Mouse (Mus musculus) embryonic facial prominence, embryonic 11.5 days (tissue): ENCODE results near the gene Lca5l. TPM values are rescaled to one million over a fixed set of nuclear protein-coding genes. Genes with fewer than 3 reads are reported as not detected.

ENCODE experiments used
- ATAC-seq: fragments of 200-750 bp; cut with Nextera tagmentation; replicated peaks from 2 replicates; pipeline ENCODE4 v1.8.0; 2017; ENCODE audit warnings: low read depth; ENCODE audit not compliant: insufficient number of reproducible peaks, low FRiP score, low TSS enrichment
- DNase-seq: peaks from one replicate; pipeline ENCODE4 v3.0.0-alpha.2; 2015; ENCODE audit warnings: low spot score
- H3K27ac ChIP-seq: fragments of 300-500 bp; sonication (generic); replicated peaks from 2 replicates; pipeline ENCODE4 v1.5.1; 2014; ENCODE audit warnings: mild to moderate bottlenecking, low read depth, low read length, control low read depth
- H3K27me3 ChIP-seq: fragments of 300-500 bp; sonication (generic); 2 replicates; pipeline ENCODE4 v1.6.1; 2014; ENCODE audit warnings: mild to moderate bottlenecking, low read length, moderate library complexity, mixed read lengths; ENCODE audit not compliant: control insufficient read depth, insufficient read depth
- H3K36me3 ChIP-seq: fragments of 300-500 bp; sonication (generic); replicated peaks from 2 replicates; pipeline ENCODE4 v1.6.1; 2014; ENCODE audit warnings: low read depth, mild to moderate bottlenecking, low read length, moderate library complexity, mixed read lengths; ENCODE audit not compliant: control insufficient read depth, insufficient read depth
- H3K4me1 ChIP-seq: fragments of 300-500 bp; sonication (generic); 2 replicates; pipeline ENCODE4 v1.6.1; 2014; ENCODE audit warnings: low read length, mixed read lengths; ENCODE audit not compliant: control insufficient read depth, insufficient read depth
- H3K4me2 ChIP-seq: fragments of 300-500 bp; sonication (generic); 2 replicates; pipeline ENCODE4 v1.6.1; 2014; ENCODE audit warnings: low read depth, mild to moderate bottlenecking, control low read depth, low read length, moderate library complexity
- H3K4me3 ChIP-seq: fragments of 300-500 bp; sonication (generic); 2 replicates; pipeline ENCODE4 v1.5.1; 2014; ENCODE audit warnings: low read depth, low read length, control low read depth
- H3K9ac ChIP-seq: fragments of 300-500 bp; sonication (generic); replicated peaks from 2 replicates; pipeline ENCODE4 v1.6.1; 2014; ENCODE audit warnings: mild to moderate bottlenecking, control low read depth, low read length
- H3K9me3 ChIP-seq: fragments of 300-500 bp; sonication (generic); replicated peaks from 2 replicates; pipeline ENCODE4 v1.6.1; 2016; ENCODE audit warnings: mild to moderate bottlenecking, low read length, inconsistent platforms, mixed read lengths; ENCODE audit not compliant: control insufficient read depth
- WGBS: fragments of 180-500 bp; shearing (Covaris S2); extraction: QIAGEN DNeasy Blood & Tissue Kit; methylation state at CpG from one replicate; pipeline ENCODE4 v1.1.7; 2014; 5-methylcytosine and 5-hydroxymethylcytosine counted together
- polyA plus RNA-seq: library from polyadenylated mRNA; unstranded; fragments of >200 nt; fragmentation: Nextera tagmentation; extraction: Ambion mirVana; gene quantifications from 2 replicates; pipeline ENCODE4 v1.2.1, GENCODE M21; 2014

The Lca5l gene
- polyA plus RNA-seq, 1 experiment from 2014 or later = 1.1 TPM

DNA sequence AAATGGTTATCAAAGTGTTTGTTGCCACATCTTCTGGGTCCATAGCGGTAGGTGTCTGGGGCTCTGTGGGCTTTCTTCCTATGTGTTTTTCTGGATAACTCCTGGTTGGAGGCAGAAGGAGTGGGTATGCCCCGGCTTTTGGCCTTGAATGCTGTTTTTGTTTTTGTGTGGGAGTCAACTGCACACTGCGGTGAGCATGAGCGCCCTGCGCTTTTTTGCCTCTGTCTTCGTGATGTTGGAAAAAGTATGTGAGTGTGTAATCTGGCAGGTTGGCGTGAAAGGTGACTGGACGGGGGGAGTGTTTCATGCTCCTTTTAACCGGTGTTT lies 8.6 kb upstream of the Lca5l start:
- 0 out of 2 replicates have a peak overlapping the region, but pooled peaks have one; percentile 13 for H3K4me3 ChIP-seq
- H3K9ac ChIP-seq = peak overlapping the region; percentile 9; the same call in 1 of the 2 replicates
- H3K27me3 ChIP-seq = no peaks in the 10 kb centered on the region
- no peak overlapping the region for H3K27ac ChIP-seq
- WGBS = 42% methylated on average over 9 of the region's 9 CpGs
- DNase-seq (no peak), ATAC-seq (no peak)
- H3K4me2 ChIP-seq = peak overlapping the region; percentile 42
- H3K36me3 ChIP-seq = no peaks in the 10 kb centered on the region
- H3K4me1 ChIP-seq = no peaks in the 10 kb centered on the region; the same call in 1 of the 2 replicates
- H3K9me3 ChIP-seq = no peaks in the 10 kb centered on the region

DNA sequence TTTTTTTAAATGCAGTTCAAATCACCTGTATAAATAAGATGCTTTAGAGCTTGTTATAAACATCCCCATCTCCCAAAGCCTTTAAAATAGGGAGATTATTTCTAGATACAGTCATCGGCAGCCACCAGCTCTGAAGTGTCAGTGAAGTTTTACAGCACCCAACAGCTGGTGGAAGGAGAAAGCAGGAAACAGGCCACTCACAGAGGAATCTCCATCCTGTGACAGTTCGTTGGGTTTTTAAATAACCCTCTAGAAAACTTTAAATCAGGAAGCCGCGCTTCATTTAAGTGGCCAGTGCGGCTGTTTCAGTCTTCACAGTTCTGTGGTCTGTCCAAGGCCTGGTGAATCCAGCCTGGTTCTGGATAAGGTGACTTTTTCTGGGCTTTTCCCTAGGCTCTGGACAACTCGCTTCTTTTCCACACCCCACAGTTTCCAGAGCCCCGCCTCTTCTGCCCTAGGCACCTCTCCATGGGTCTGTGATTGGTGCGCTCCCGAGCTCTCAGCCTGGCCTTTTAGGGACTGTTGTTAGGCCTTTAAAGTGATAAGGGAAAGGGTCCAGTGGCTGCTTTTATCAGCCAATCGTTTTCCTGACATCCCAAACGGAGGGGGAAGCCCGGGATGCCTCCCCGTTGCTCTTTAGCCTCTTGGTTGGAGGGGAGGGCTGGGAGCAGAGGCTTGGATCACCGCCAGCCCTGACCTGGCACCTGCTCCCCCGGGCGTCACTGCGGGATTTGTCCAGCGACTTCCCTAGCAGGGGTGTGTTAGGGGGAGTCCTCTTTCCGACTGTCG lies 8.0 kb upstream of the Lca5l start, which contains the start of gene Sh3bgr:
TSS of gene Sh3bgr (plus strand) at position 538 of the 789 bp plus-strand sequence.
- Histone ChIP-seq H3K9me3 (no peaks in the 10 kb centered on the region), H3K4me3 (0 out of 2 replicates have a peak within 1 kb of the TSS, but pooled peaks have one; percentile 13), H3K4me2 (peak within 1 kb of the TSS; percentile 42), H3K4me1 (no peaks in the 10 kb centered on the region; the same call in 1 of the 2 replicates), H3K36me3 (no peaks in the 10 kb centered on the region), H3K27ac (no peak within 1 kb of the TSS), H3K9ac (peak within 1 kb of the TSS; percentile 10; the same call in 1 of the 2 replicates), H3K27me3 (no peaks in the 10 kb centered on the region)
- peak; percentile 38 for DNase-seq
- 8% methylated on average over 20 of the region's 20 CpGs for WGBS
- ATAC-seq = peak; percentile 83; the same call in 1 of the 2 replicates

DNA sequence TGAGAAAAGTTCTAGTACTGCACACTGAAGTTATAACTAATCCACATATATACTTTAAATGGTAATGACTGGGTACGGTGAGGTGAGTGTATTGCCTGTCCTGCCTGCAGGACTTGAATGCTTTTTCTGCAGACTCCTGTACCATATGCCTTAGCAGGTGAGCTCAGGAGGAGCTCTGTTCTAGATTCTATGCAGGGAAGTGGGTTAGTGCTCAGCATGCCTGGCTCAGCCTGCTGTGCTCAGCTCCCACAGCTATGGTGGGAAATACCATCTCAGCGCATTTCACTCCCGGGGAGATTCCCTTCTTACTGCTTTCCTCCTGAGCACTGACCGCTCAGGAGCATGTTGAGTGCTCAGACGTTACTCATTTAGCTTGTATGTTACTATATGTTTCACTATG lies 4.5 kb downstream of the Lca5l start:
- Histone ChIP-seq H3K4me2 (no peak overlapping the region), H3K27ac (no peak overlapping the region), H3K4me3 (no peak overlapping the region), H3K4me1 (no peaks in the 10 kb centered on the region), H3K36me3 (no peaks in the 10 kb centered on the region), H3K9ac (no peak overlapping the region), H3K9me3 (no peaks in the 10 kb centered on the region), H3K27me3 (no peaks in the 10 kb centered on the region)
- WGBS = 83% methylated on average over 5 of the region's 5 CpGs
- DNase-seq (no peak), ATAC-seq (no peak)

DNA sequence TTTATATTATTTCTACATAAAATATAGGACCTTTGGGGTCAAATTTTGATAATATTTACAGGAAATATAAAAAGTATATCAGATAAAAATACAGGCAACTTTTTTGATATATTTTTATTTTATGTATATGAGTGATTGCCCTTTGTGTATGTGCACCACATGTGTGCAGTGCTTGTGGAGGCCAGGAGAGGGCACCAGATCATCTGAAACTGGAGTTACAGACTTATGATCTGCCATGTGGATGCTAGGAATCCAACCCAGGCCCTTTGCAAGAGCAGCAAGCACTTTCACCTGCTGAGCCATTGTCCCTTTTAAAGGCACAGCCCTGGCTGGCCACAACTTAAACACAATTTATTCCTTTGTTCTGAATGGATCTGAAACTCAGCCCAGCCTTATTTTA lies 12.9 kb downstream of the Lca5l start:
- Histone ChIP-seq H3K9me3 (no peaks in the 10 kb centered on the region), H3K9ac (no peak overlapping the region), H3K4me2 (no peak overlapping the region), H3K36me3 (no peaks in the 10 kb centered on the region), H3K4me1 (no peaks in the 10 kb centered on the region), H3K27me3 (no peaks in the 10 kb centered on the region), H3K27ac (no peak overlapping the region), H3K4me3 (no peak overlapping the region)
- ATAC-seq = no peak
- no peak for DNase-seq

DNA sequence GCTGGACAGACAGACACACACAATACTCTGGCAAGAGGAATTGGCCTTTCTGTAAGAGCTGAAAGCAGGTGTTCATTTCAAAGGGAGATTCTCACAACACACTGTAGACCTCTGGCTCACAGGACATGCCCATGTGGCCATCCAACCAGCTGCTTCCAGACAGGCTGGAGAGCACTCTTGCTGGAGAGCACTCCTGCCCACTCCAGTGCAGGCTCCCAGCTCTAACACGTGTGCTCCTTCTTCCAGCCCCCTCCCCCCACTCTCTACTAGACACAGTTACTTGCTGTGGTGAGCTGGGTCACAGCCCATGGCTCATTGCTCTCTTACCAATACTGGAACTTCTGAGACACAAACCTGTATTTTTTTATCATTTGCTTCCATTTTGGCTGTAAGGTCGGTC lies 16.7 kb downstream of the Lca5l start:
- Histone ChIP-seq H3K4me1 (no peaks in the 10 kb centered on the region), H3K36me3 (no peaks in the 10 kb centered on the region), H3K4me2 (no peak overlapping the region), H3K4me3 (no peak overlapping the region), H3K9me3 (no peaks in the 10 kb centered on the region), H3K27me3 (no peaks in the 10 kb centered on the region), H3K9ac (no peak overlapping the region), H3K27ac (no peak overlapping the region)
- 55% methylated on average over 2 of the region's 2 CpGs for WGBS
- DNase-seq (peak; percentile 5), ATAC-seq (no peak; the same call in 1 of the 2 replicates)

DNA sequence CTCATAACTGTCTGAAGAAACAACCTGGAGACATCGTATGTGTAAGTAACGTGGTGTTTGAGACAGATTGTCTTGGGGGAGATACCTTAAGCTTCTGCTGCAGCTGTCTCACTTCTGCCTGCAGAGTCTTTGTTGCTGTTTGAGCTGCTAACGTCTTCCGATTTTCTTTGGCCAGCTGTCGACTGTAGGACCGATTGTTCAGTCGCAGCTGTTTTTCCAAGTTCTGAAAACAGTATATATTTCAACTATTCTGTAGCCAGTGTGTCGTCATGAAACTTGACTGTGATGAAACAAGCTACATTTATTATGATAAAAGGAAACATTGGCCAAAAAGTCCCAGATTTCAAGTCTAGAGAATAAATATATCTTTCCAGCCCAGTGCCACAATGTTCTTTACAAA lies 18.4 kb downstream of the Lca5l start:
- DNase-seq (no peak), ATAC-seq (no peak)
- H3K27ac ChIP-seq = no peak overlapping the region
- no peaks in the 10 kb centered on the region for H3K36me3 ChIP-seq
- no peak overlapping the region for H3K4me2 ChIP-seq
- 74% methylated on average over 8 of the region's 8 CpGs for WGBS
- no peaks in the 10 kb centered on the region for H3K4me1 ChIP-seq
- H3K9me3 ChIP-seq = no peaks in the 10 kb centered on the region
- no peak overlapping the region for H3K4me3 ChIP-seq
- H3K9ac ChIP-seq = no peak overlapping the region
- H3K27me3 ChIP-seq = no peaks in the 10 kb centered on the region

DNA sequence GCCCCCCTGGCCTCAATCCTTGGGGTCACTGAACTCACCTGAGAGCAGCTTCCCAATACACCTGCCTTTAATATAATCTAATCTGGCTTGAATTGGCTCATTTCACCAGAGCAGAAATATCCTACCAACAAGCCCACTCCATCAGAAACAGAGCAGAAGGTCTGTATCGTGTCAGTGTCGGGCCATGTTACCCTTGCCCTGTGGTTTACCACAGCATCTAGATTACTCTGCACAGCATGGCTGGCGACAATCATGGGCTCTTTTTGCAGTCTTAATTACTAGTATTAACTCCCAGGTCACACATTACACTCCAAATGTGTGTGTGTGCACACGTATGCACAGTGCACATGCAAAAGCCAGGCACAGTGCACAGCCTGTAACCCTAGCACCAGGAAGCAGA lies 23.2 kb downstream of the Lca5l start:
- WGBS = 88% methylated on average over 4 of the region's 4 CpGs
- H3K9me3 ChIP-seq = no peaks in the 10 kb centered on the region
- no peak overlapping the region for H3K4me2 ChIP-seq
- H3K27me3 ChIP-seq = no peaks in the 10 kb centered on the region
- no peak for ATAC-seq
- DNase-seq = no peak
- no peak overlapping the region for H3K4me3 ChIP-seq
- no peaks in the 10 kb centered on the region for H3K4me1 ChIP-seq
- H3K27ac ChIP-seq = no peak overlapping the region
- no peak overlapping the region for H3K9ac ChIP-seq
- H3K36me3 ChIP-seq = no peaks in the 10 kb centered on the region

DNA sequence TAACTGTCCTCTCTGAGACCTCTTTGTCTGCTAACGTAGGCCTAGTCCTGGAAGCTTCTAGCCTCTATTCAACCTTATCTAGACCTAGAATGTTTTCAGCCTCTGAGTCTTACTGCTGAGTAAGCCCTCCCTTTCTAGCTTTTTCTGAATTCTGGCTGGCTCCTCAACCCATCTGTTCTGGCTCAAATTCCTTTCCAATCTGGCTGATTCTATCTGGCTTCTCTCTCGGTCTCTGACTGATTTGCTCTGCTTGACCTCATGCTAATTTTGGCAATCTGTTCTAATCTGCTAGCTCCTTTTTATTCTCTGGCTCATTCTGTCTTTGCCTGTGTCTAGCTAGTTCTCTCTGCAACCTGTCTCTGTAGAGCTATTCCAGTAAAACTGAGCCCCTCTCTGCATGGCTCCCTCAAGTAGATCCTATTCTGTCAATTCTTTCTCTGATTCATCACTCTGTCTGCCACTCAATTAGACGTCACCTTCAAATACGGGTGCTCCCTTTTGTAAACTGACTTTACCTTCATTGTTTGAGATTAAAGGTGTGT lies 26.3 kb downstream of the Lca5l start:
- no peaks in the 10 kb centered on the region for H3K27me3 ChIP-seq
- H3K4me2 ChIP-seq = no peak overlapping the region
- no peak for ATAC-seq
- WGBS = 74% methylated on average over 4 of the region's 4 CpGs
- no peaks in the 10 kb centered on the region for H3K4me1 ChIP-seq
- H3K9ac ChIP-seq = no peak overlapping the region
- DNase-seq = no peak
- H3K4me3 ChIP-seq = no peak overlapping the region
- H3K9me3 ChIP-seq = no peaks in the 10 kb centered on the region
- H3K27ac ChIP-seq = no peak overlapping the region
- no peaks in the 10 kb centered on the region for H3K36me3 ChIP-seq
